Mouse (Mus musculus) c-Kit-negative CD71-positive TER-119-positive erythroid progenitor cells, embryonic 14.5 days (primary cell): ENCODE measurements around the gene Olfr1100.

Experiments
- DNase-seq: peaks from one replicate; pipeline ENCODE4 v3.0.0-alpha.2; 2013; ENCODE audit warnings: low read depth, low spot score

The Olfr1100 gene

DNA sequence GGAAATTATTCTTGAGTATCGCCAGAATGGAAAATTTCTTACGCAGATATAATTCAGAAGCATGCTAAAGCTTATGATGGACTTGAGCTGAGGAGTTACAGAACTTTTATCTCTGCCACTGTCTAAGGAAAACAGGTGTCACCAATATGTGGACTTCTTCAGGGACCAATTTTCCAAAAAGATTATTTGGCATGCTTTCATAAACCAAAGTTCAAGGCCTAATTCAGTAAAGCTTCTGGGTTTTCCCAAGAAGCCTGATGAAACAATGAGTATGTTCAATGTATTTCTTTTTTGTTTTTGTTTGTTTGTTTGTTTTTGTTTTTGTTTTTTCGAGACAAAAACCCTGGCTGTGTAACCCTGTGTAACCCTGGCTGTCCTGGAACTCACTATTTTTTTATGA is at the start of gene Olfr1100:
Gene Olfr1100 (minus strand): TSS at position 101 of the 400 bp plus-strand sequence.
- no peak for DNase-seq

DNA sequence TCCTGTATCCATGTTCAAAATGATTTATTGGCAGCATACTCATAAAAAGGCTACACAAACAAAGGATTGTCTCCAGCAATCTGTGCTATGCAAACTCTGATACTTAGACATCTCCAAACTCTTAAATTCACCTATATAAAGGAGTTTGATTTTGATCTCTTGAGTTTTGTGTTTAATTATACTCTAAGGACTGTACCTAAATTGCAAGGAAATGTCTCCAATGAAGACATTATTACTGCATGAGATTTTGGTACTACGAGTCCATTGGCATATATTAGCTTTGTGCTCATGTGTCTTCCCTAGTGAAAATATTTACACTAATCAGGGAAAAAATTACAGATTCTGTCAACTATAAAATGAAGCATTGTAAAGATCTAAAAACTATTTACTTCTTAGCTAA is 47.2 kb upstream of the Olfr1100 start, which contains the start of gene Olfr1104:
Gene Olfr1104 (minus strand): TSS at position 101 of the 400 bp plus-strand sequence.
- no peak for DNase-seq

- DNase-seq: no peak
Observed at GRCm38 (mm10) chr2:86998098-86998497, 18.3 kb upstream of the Olfr1100 start, which contains the start of gene Olfr1102. Gene Olfr1102 (plus strand): TSS chr2:86998398.

DNA sequence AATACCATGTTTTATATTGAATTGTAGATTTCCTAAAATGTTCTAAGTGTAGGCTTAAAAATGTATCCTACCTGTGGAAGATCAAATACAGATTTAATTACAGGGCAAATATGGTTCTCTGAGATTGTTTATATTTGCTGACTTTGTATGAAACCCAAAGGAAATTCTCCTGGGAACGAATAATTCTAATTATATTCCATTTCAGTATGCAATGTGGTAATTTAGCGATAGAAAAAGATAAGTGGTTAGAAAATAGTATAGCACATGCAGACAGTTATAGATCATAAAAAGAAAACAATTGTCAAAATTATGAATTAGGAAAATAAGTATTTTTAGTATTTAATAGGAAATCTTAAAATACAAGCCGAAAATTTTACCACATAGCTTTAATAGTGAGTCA is 11.4 kb upstream of the Olfr1100 start, which contains the start of gene Olfr1101:
Gene Olfr1101 (minus strand): TSS at position 101 of the 400 bp plus-strand sequence.
- DNase-seq: no peak

- DNase-seq: no peak
Observed at GRCm38 (mm10) chr2:86960593-86960992, 19.2 kb downstream of the Olfr1100 start, which contains the start of gene Olfr1099. Gene Olfr1099 (minus strand): TSS chr2:86960693.

DNA sequence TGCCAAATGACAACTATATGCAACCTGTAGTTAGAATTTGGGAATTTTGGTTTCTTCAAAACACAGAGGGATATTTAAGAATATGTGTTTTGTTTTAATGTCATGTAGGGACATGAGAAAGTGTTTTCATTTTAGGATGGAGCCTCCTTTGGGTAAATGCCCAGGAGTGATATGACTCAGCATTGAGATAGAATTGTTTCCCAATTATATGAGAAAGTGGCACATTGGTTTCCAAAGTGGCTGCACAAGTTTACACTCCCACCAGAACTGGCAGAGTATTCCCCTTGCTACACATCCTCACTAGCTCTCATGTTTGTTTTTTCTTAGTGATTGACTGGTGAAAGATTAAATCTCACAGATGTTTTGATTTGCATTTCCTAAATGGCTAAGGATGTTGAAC is 53.2 kb downstream of the Olfr1100 start:
- no peak for DNase-seq
